Mouse (Mus musculus): ENCODE measurements around the gene Gm6377.

Gene Gm6377

GRCm38 (mm10) chrX:109196468-109196867 is at the start of gene Gm6377:
TSS of gene Gm6377 (plus strand) at chrX:109196756.
- ChIA-PET CTCF (no interaction called here), POLR2A (no interaction called here)

- POLR2A ChIA-PET, result no interaction called here
- CTCF ChIA-PET, result no interaction called here
Measured at GRCm38 (mm10) chrX:109147108-109147507, 49.4 kb upstream of the Gm6377 start.

GRCm38 (mm10) chrX:109151228-109151627 is 45.3 kb upstream of the Gm6377 start:
- CTCF ChIA-PET, result no interaction called here
- POLR2A ChIA-PET, result no interaction called here

GRCm38 (mm10) chrX:109160326-109160725 is 36.2 kb upstream of the Gm6377 start:
- CTCF ChIA-PET, result no interaction called here
- POLR2A ChIA-PET, result no interaction called here

GRCm38 (mm10) chrX:109160901-109161300 is 35.7 kb upstream of the Gm6377 start:
- CTCF ChIA-PET, result no interaction called here

GRCm38 (mm10) chrX:109175038-109175437 is 21.5 kb upstream of the Gm6377 start:
- CTCF ChIA-PET, result no interaction called here

More at GRCm38 (mm10) chrX:109160901-109161300, 35.7 kb upstream of the Gm6377 start:
- POLR2A ChIA-PET, result no interaction called here

GRCm38 (mm10) chrX:109175470-109175869 is 21.1 kb upstream of the Gm6377 start:
- CTCF ChIA-PET, result interaction anchor here in 1 of 4 experiments (0.7 kb wide), 1 partner anchor 47 kb away, joined by 4 read pairs; no protein-coding TSS in a partner anchor
- POLR2A ChIA-PET, result no interaction called here

More at GRCm38 (mm10) chrX:109175038-109175437, 21.5 kb upstream of the Gm6377 start:
- POLR2A ChIA-PET, result no interaction called here

- POLR2A ChIA-PET, result no interaction called here
- CTCF ChIA-PET, result no interaction called here
Measured at GRCm38 (mm10) chrX:109184706-109185478, 11.7 kb upstream of the Gm6377 start.

GRCm38 (mm10) chrX:109189607-109190006 is 6.9 kb upstream of the Gm6377 start:
- ChIA-PET CTCF (no interaction called here), POLR2A (no interaction called here)

GRCm38 (mm10) chrX:109190969-109191368 is 5.6 kb upstream of the Gm6377 start:
- ChIA-PET CTCF (no interaction called here), POLR2A (no interaction called here)

GRCm38 (mm10) chrX:109191436-109191835 is 5.1 kb upstream of the Gm6377 start:
- ChIA-PET CTCF (no interaction called here), POLR2A (no interaction called here)

- CTCF ChIA-PET, result no interaction called here
- POLR2A ChIA-PET, result no interaction called here
Measured at GRCm38 (mm10) chrX:109207843-109208242, 11.3 kb downstream of the Gm6377 start.

GRCm38 (mm10) chrX:109228720-109229119 is 32.2 kb downstream of the Gm6377 start:
- CTCF ChIA-PET, result no interaction called here
- POLR2A ChIA-PET, result no interaction called here

GRCm38 (mm10) chrX:109235383-109236036 is 39.0 kb downstream of the Gm6377 start:
- ChIA-PET CTCF (no interaction called here), POLR2A (no interaction called here)

GRCm38 (mm10) chrX:109238163-109238562 is 41.6 kb downstream of the Gm6377 start:
- CTCF ChIA-PET, result no interaction called here

More at GRCm38 (mm10) chrX:109238163-109238562, 41.6 kb downstream of the Gm6377 start:
- POLR2A ChIA-PET, result no interaction called here

Measured in embryonic stem cell, embryonic (primary cell).